8 mouse cellular contexts compared by ENCODE assay signal in the genomic region with DNA sequence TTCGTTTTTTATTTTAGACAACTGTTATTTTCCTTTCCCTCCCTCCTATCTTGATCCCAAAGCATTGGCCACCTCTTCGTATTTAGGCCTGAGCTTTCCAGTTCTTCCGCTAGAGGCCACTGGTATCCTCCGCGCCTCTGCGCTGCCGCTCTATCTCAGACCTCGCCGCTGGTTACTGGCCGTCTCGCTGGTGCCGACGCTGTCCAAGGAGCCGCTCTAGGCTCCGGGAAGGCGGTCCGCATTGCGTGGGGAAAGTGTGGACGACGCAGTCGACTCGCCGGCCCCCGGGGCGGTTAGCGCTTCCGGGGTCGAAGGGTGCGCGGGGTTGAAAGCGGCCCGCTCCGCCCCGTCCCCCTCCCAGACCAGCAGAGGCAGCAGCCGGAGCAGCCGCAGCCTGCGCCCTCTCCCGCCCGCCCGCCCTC. TPM values are rescaled to one million over a fixed set of nuclear protein-coding genes. Genes with fewer than 3 reads are reported as not detected.
A peak's percentile ranks its signal among the peaks of the same experiment; 100 is the strongest.
DNase-seq lines count a peak whose midpoint lies in the region; ATAC-seq lines count a peak whose summit lies in the region.

A gene (plus strand): TSS at position 357 of the 422 bp plus-strand sequence.

- peak within 1 kb of the TSS; percentile 71 for H3K4me2 ChIP-seq in forebrain, embryonic 14.5 days (ENCODE audit: low read length)
- H3K4me2 ChIP-seq in neural tube, embryonic 15.5 days = peak within 1 kb of the TSS; percentile 59

- no peaks in the 10 kb centered on the region for H3K9me3 ChIP-seq in forebrain, embryonic 14.5 days (replicated peaks; ENCODE audit: control insufficient read depth, low read length)
- no peaks in the 10 kb centered on the region for H3K9me3 ChIP-seq in neural tube, embryonic 15.5 days (replicated peaks)

- H3K9ac ChIP-seq in forebrain, embryonic 14.5 days (ENCODE audit: low read length) = peak within 1 kb of the TSS; percentile 94
- H3K9ac ChIP-seq in neural tube, embryonic 15.5 days (replicated peaks) = peak within 1 kb of the TSS; percentile 86

- no peaks in the 10 kb centered on the region for H3K27me3 ChIP-seq in forebrain, embryonic 14.5 days (replicated peaks; ENCODE audit: control insufficient read depth, insufficient read depth, low read length)
- H3K27me3 ChIP-seq in neural tube, embryonic 15.5 days (replicated peaks) = no peaks in the 10 kb centered on the region

- DNase-seq in ES-CJ7 (ENCODE audit: low read depth, low spot score) = peak; percentile 98
- peak; percentile 95 for DNase-seq in cerebellum, adult 11 months
- peak; percentile 99 for DNase-seq in forebrain, embryonic 14.5 days (ENCODE audit: low spot score)
- peak; percentile 95 to 96 for DNase-seq in heart, postnatal 14 days
- peak; percentile 96 for DNase-seq in layer of hippocampus, adult 11-12 months (ENCODE audit: low spot score)
- peak; percentile 97 to 98 for DNase-seq in lung, adult 18-20 months
- DNase-seq in testis, postnatal 14 days (ENCODE audit: low spot score) = peak; percentile 98

- under 1% methylated on average over 34 of the region's 40 CpGs for WGBS in forebrain, embryonic 14.5 days
- WGBS in neural tube, embryonic 15.5 days = under 1% methylated on average over 30 of the region's 40 CpGs

- H3K4me3 ChIP-seq in forebrain, embryonic 14.5 days (ENCODE audit: low read depth, low read length) = peak within 1 kb of the TSS; percentile 83
- H3K4me3 ChIP-seq in neural tube, embryonic 15.5 days (replicated peaks) = peak within 1 kb of the TSS; percentile 79

- H3K4me1 ChIP-seq in forebrain, embryonic 14.5 days (ENCODE audit: control insufficient read depth, insufficient read depth, low read length) = peaks cover 14% of the 10 kb centered on the region
- H3K4me1 ChIP-seq in neural tube, embryonic 15.5 days = peaks cover 17% of the 10 kb centered on the region

- peak within 1 kb of the TSS; percentile 96 for H3K27ac ChIP-seq in forebrain, embryonic 14.5 days (ENCODE audit: low read depth, low read length)
- H3K27ac ChIP-seq in neural tube, embryonic 15.5 days (replicated peaks) = peak within 1 kb of the TSS; percentile 95

- peaks cover 17% of the 10 kb centered on the region for H3K36me3 ChIP-seq in forebrain, embryonic 14.5 days (ENCODE audit: control insufficient read depth, insufficient read depth, low read length)
- H3K36me3 ChIP-seq in neural tube, embryonic 15.5 days = peaks cover 16% of the 10 kb centered on the region

- peak; percentile 99 for ATAC-seq in forebrain, embryonic 14.5 days
- peak; percentile 99 for ATAC-seq in neural tube, embryonic 15.5 days (ENCODE audit: low FRiP score)

- intact Hi-C loops in heart, postnatal 14 days (cut with DNase I) = no loop called here

RNA-seq across cellular contexts. Expression of the gene that starts here (rescaled TPM):
- polyA plus RNA-seq in forebrain, embryonic 14.5 days (2014; fragmentation: Nextera tagmentation; extraction: Ambion mirVana) = 187 and 226 TPM in 2 replicates
- total RNA-seq in heart, postnatal 14 days (2021) = 100 to 1,000 TPM; 479 to 482 TPM
- polyA plus RNA-seq in neural tube, embryonic 15.5 days (2015; fragmentation: Nextera tagmentation; extraction: Ambion mirVana) = 117 and 143 TPM in 2 replicates

Comparison
In these comparisons a context has a peak if more than half of its experiments do, and no peak if none do; other contexts are left out.
1. Peak in every context shown above with its lines: DNase-seq, ATAC-seq, H3K4me3 ChIP-seq and H3K27ac ChIP-seq.